Mouse (Mus musculus) erythroblast, embryonic 14.5 days (primary cell): ENCODE results near the gene Manbal. TPM values are rescaled to one million over a fixed set of nuclear protein-coding genes. Genes with fewer than 3 reads are reported as not detected.

Source experiments
- H3K27me3 ChIP-seq: 2 replicates; pipeline ENCODE4 v1.6.1; 2012; ENCODE audit warnings: inconsistent platforms; ENCODE audit not compliant: control insufficient read depth
- H3K36me3 ChIP-seq: 2 replicates; pipeline ENCODE4 v1.6.1; 2012; ENCODE audit warnings: mild to moderate bottlenecking, inconsistent platforms; ENCODE audit not compliant: control insufficient read depth
- H3K4me1 ChIP-seq: 2 replicates; pipeline ENCODE4 v1.6.1; 2012; ENCODE audit warnings: inconsistent platforms; ENCODE audit not compliant: control insufficient read depth
- H3K4me3 ChIP-seq: replicated peaks from 2 replicates; pipeline ENCODE3; 2012; ENCODE audit warnings: moderate library complexity, mild to moderate bottlenecking, inconsistent platforms
- H3K9me3 ChIP-seq: 2 replicates; pipeline ENCODE4 v1.6.1; 2012; ENCODE audit warnings: low read length, inconsistent platforms, mixed read lengths; ENCODE audit not compliant: control insufficient read depth
- GATA1 ChIP-seq: IDR thresholded peaks from 2 replicates; pipeline ENCODE4 v1.6.1; 2012; ENCODE audit warnings: low read length, inconsistent platforms, mixed read lengths
- TAL1 ChIP-seq: IDR thresholded peaks from 3 replicates; pipeline ENCODE4 v1.6.1; 2012; ENCODE audit warnings: low read length, inconsistent platforms, mixed read lengths
- polyA plus RNA-seq: library from polyadenylated mRNA; stranded (reverse); fragments of >175 nt; gene quantifications from 2 replicates; pipeline ENCODE4 v1.2.3, GENCODE M21; 2012

Gene Manbal
- polyA plus RNA-seq, 1 experiment = 3.7 TPM

- Histone ChIP-seq H3K4me1 (no peaks in the 10 kb centered on the region), H3K36me3 (no peaks in the 10 kb centered on the region), H3K9me3 (no peaks in the 10 kb centered on the region), H3K4me3 (no peak overlapping the region), H3K27me3 (peaks cover 34% of the 10 kb centered on the region)
- no peak for TF ChIP-seq TAL1
- TF ChIP-seq GATA1 = no peak
Measured at GRCm38 (mm10) chr2:157425643-157425988, 58.2 kb downstream of the Manbal start.

GRCm38 (mm10) chr2:157426171-157426570 lies 58.8 kb downstream of the Manbal start:
- TF ChIP-seq TAL1 (no peak), GATA1 (no peak)
- no peaks in the 10 kb centered on the region for H3K36me3 ChIP-seq
- H3K27me3 ChIP-seq = peaks cover 34% of the 10 kb centered on the region
- H3K4me1 ChIP-seq = no peaks in the 10 kb centered on the region
- no peak overlapping the region for H3K4me3 ChIP-seq
- no peaks in the 10 kb centered on the region for H3K9me3 ChIP-seq

GRCm38 (mm10) chr2:157427164-157427563 lies 59.8 kb downstream of the Manbal start:
- H3K27me3 ChIP-seq = peaks cover 34% of the 10 kb centered on the region
- H3K36me3 ChIP-seq = no peaks in the 10 kb centered on the region
- no peaks in the 10 kb centered on the region for H3K4me1 ChIP-seq
- no peak for TF ChIP-seq GATA1
- no peak for TF ChIP-seq TAL1
- H3K4me3 ChIP-seq = no peak overlapping the region
- H3K9me3 ChIP-seq = no peaks in the 10 kb centered on the region

- Histone ChIP-seq H3K36me3 (no peaks in the 10 kb centered on the region), H3K4me3 (no peak overlapping the region), H3K27me3 (peaks cover 23% of the 10 kb centered on the region), H3K4me1 (no peaks in the 10 kb centered on the region), H3K9me3 (no peaks in the 10 kb centered on the region)
- TF ChIP-seq TAL1 = no peak
Measured at GRCm38 (mm10) chr2:157428351-157429139, 61.2 kb downstream of the Manbal start.

- Histone ChIP-seq H3K36me3 (no peaks in the 10 kb centered on the region), H3K27me3 (peaks cover 11% of the 10 kb centered on the region), H3K4me1 (no peaks in the 10 kb centered on the region), H3K9me3 (no peaks in the 10 kb centered on the region), H3K4me3 (no peak overlapping the region)
- TF ChIP-seq GATA1 (no peak), TAL1 (no peak)
Measured at GRCm38 (mm10) chr2:157429735-157430134, 62.3 kb downstream of the Manbal start.

- no peaks in the 10 kb centered on the region for H3K36me3 ChIP-seq
- no peaks in the 10 kb centered on the region for H3K9me3 ChIP-seq
- peaks cover 2% of the 10 kb centered on the region for H3K27me3 ChIP-seq
- no peaks in the 10 kb centered on the region for H3K4me1 ChIP-seq
- no peak overlapping the region for H3K4me3 ChIP-seq
- TF ChIP-seq GATA1 (no peak), TAL1 (no peak)
Measured at GRCm38 (mm10) chr2:157430667-157431429, 63.5 kb downstream of the Manbal start.

- Histone ChIP-seq H3K27me3 (no peaks in the 10 kb centered on the region), H3K9me3 (no peaks in the 10 kb centered on the region), H3K36me3 (no peaks in the 10 kb centered on the region), H3K4me3 (no peak overlapping the region), H3K4me1 (no peaks in the 10 kb centered on the region)
- TF ChIP-seq TAL1 (no peak), GATA1 (no peak)
Measured at GRCm38 (mm10) chr2:157431912-157432311, 64.5 kb downstream of the Manbal start.

- H3K4me1 ChIP-seq = no peaks in the 10 kb centered on the region
Measured at GRCm38 (mm10) chr2:157432476-157432875, 65.1 kb downstream of the Manbal start.

GRCm38 (mm10) chr2:157434041-157434440 lies 66.6 kb downstream of the Manbal start:
- TF ChIP-seq GATA1 (no peak), TAL1 (no peak)
- no peak overlapping the region for H3K4me3 ChIP-seq
- H3K36me3 ChIP-seq = no peaks in the 10 kb centered on the region
- H3K27me3 ChIP-seq = no peaks in the 10 kb centered on the region
- no peaks in the 10 kb centered on the region for H3K9me3 ChIP-seq
- H3K4me1 ChIP-seq = no peaks in the 10 kb centered on the region

More at GRCm38 (mm10) chr2:157432476-157432875, 65.1 kb downstream of the Manbal start:
- H3K9me3 ChIP-seq = no peaks in the 10 kb centered on the region
- no peak overlapping the region for H3K4me3 ChIP-seq
- H3K27me3 ChIP-seq = no peaks in the 10 kb centered on the region
- no peaks in the 10 kb centered on the region for H3K36me3 ChIP-seq
- TF ChIP-seq GATA1 = no peak
- no peak for TF ChIP-seq TAL1

- TF ChIP-seq TAL1 = no peak
- no peak for TF ChIP-seq GATA1
- H3K27me3 ChIP-seq = no peaks in the 10 kb centered on the region
- no peaks in the 10 kb centered on the region for H3K4me1 ChIP-seq
- H3K4me3 ChIP-seq = no peak overlapping the region
- no peaks in the 10 kb centered on the region for H3K36me3 ChIP-seq
- no peaks in the 10 kb centered on the region for H3K9me3 ChIP-seq
Measured at GRCm38 (mm10) chr2:157434497-157434896, 67.1 kb downstream of the Manbal start.
